Mouse (Mus musculus) spleen, adult 2 months (tissue): ENCODE data around the gene Nfs1. TPM values are rescaled to one million over a fixed set of nuclear protein-coding genes. Genes with fewer than 3 reads are reported as not detected.
A peak's percentile ranks its signal among the peaks of the same experiment; 100 is the strongest.

Experiments
- DNase-seq, 2 experiments: peaks; one replicate each; pipeline versions ENCODE4 v3.0.0 to v3.0.0-alpha.2; 2012 to 2021; ENCODE audit warnings: low spot score in 2 of 2, low read depth in 1 of 2
- H3K27ac ChIP-seq: fragments of 200-500 bp; 2 replicates; pipeline ENCODE4 v1.5.1; 2012; ENCODE audit warnings: low read length, inconsistent platforms; ENCODE audit not compliant: insufficient read depth
- H3K27me3 ChIP-seq: fragments of 200-500 bp; 2 replicates; pipeline ENCODE4 v1.6.1; 2012; ENCODE audit warnings: mild to moderate bottlenecking, moderate library complexity, low read length, inconsistent platforms; ENCODE audit not compliant: control insufficient read depth, insufficient read depth
- H3K36me3 ChIP-seq: fragments of 200-500 bp; 2 replicates; pipeline ENCODE4 v1.6.1; 2012; ENCODE audit warnings: mild to moderate bottlenecking, low read length, inconsistent platforms; ENCODE audit not compliant: control insufficient read depth, insufficient read depth
- H3K4me1 ChIP-seq: fragments of 200-500 bp; 2 replicates; pipeline ENCODE4 v1.6.1; 2011; ENCODE audit warnings: inconsistent platforms; ENCODE audit not compliant: control insufficient read depth, insufficient read depth, insufficient read length
- H3K4me3 ChIP-seq: fragments of 200-500 bp; 2 replicates; pipeline ENCODE4 v1.5.1; 2011; ENCODE audit warnings: mild to moderate bottlenecking, inconsistent platforms; ENCODE audit not compliant: insufficient read depth, insufficient read length; ENCODE audit errors: extremely low read depth
- CTCF ChIP-seq: fragments of 200-500 bp; IDR thresholded peaks from 2 replicates; pipeline ENCODE4 v1.5.1; 2011; ENCODE audit warnings: mild to moderate bottlenecking, inconsistent platforms; ENCODE audit not compliant: insufficient read depth, insufficient read length, insufficient replicate concordance; ENCODE audit errors: extremely low read depth
- POLR2A ChIP-seq: fragments of 200-500 bp; IDR thresholded peaks from 2 replicates; pipeline ENCODE4 v1.6.1; 2011; ENCODE audit warnings: low read depth, low read length, inconsistent platforms
- WGBS: fragments of 180-500 bp; shearing (Covaris S2); methylation state at CpG from one replicate; pipeline ENCODE4 v1.1.7; 2018; 5-methylcytosine and 5-hydroxymethylcytosine counted together
- polyA plus RNA-seq: library from polyadenylated mRNA; depleted of rRNA; stranded (reverse); fragments of >200 nt; gene quantifications from 2 replicates; pipeline ENCODE4 v1.2.3, GENCODE M21; 2012

Nfs1 gene
- polyA plus RNA-seq, 1 experiment: 27.1 TPM

GRCm38 (mm10) chr2:156111358-156112079, 32.5 kb downstream of the Nfs1 start, which contains the start of the genes Cpne1 and Rbm12:
Gene Cpne1, minus strand, starts transcription at chr2:156111965.
Gene Rbm12, minus strand, starts transcription at chr2:156111978.
- Histone ChIP-seq H3K27ac (peak within 1 kb of the TSS; percentile 95), H3K4me3 (peak within 1 kb of the TSS; percentile 98), H3K4me1 (peaks cover 2% of the 10 kb centered on the region; the same call in 1 of the 2 replicates), H3K36me3 (no peaks in the 10 kb centered on the region), H3K27me3 (no peaks in the 10 kb centered on the region)
- WGBS: under 1% methylated on average over 68 of the region's 74 CpGs
- TF ChIP-seq POLR2A (peak; percentile 71; the same call in 1 of the 2 replicates), CTCF (no peak)
- peak; percentile 76 to 91 for DNase-seq

GRCm38 (mm10) chr2:156110627-156111357, 33.2 kb downstream of the Nfs1 start:
- WGBS: 1% methylated on average over 16 of the region's 16 CpGs
- no peaks in the 10 kb centered on the region for H3K27me3 ChIP-seq
- H3K4me3 ChIP-seq: peak overlapping the region; percentile 98
- no peaks in the 10 kb centered on the region for H3K36me3 ChIP-seq
- no peak for TF ChIP-seq POLR2A
- no peak for TF ChIP-seq CTCF
- peaks cover 2% of the 10 kb centered on the region; the same call in 1 of the 2 replicates for H3K4me1 ChIP-seq
- peak overlapping the region; percentile 95; the same call in 1 of the 2 replicates for H3K27ac ChIP-seq
- no peak for DNase-seq

GRCm38 (mm10) chr2:156091926-156092325, 52.1 kb downstream of the Nfs1 start:
- WGBS: 81% methylated on average over 5 of the region's 5 CpGs
- no peaks in the 10 kb centered on the region for H3K27me3 ChIP-seq
- H3K4me3 ChIP-seq: no peak overlapping the region
- DNase-seq: no peak
- H3K36me3 ChIP-seq: peaks cover 14% of the 10 kb centered on the region
- no peaks in the 10 kb centered on the region for H3K4me1 ChIP-seq
- TF ChIP-seq CTCF (no peak), POLR2A (no peak)
- no peak overlapping the region for H3K27ac ChIP-seq

GRCm38 (mm10) chr2:156089799-156090198, 54.2 kb downstream of the Nfs1 start:
- Histone ChIP-seq H3K4me1 (no peaks in the 10 kb centered on the region), H3K27ac (no peak overlapping the region), H3K27me3 (no peaks in the 10 kb centered on the region), H3K36me3 (no peaks in the 10 kb centered on the region; the same call in 1 of the 2 replicates), H3K4me3 (no peak overlapping the region)
- DNase-seq: no peak
- TF ChIP-seq CTCF (no peak), POLR2A (no peak)
- WGBS: 95% methylated on average over 1 of the region's 1 CpGs

- Histone ChIP-seq H3K27me3 (no peaks in the 10 kb centered on the region), H3K4me3 (no peak overlapping the region), H3K27ac (no peak overlapping the region), H3K4me1 (no peaks in the 10 kb centered on the region), H3K36me3 (no peaks in the 10 kb centered on the region; the same call in 1 of the 2 replicates)
- TF ChIP-seq CTCF (no peak), POLR2A (no peak)
- 85% methylated on average over 7 of the region's 7 CpGs for WGBS
- no peak for DNase-seq
Observed at GRCm38 (mm10) chr2:156087391-156088110, 56.4 kb downstream of the Nfs1 start.

GRCm38 (mm10) chr2:156084541-156084940, 59.4 kb downstream of the Nfs1 start:
- Histone ChIP-seq H3K4me3 (no peak overlapping the region), H3K36me3 (no peaks in the 10 kb centered on the region), H3K27me3 (no peaks in the 10 kb centered on the region), H3K27ac (no peak overlapping the region), H3K4me1 (no peaks in the 10 kb centered on the region)
- DNase-seq: no peak
- WGBS: 88% methylated on average over 3 of the region's 3 CpGs
- TF ChIP-seq CTCF: no peak
- TF ChIP-seq POLR2A: no peak
